Comparison of ENCODE assay signal across 14 mouse cellular contexts in the genomic region with DNA sequence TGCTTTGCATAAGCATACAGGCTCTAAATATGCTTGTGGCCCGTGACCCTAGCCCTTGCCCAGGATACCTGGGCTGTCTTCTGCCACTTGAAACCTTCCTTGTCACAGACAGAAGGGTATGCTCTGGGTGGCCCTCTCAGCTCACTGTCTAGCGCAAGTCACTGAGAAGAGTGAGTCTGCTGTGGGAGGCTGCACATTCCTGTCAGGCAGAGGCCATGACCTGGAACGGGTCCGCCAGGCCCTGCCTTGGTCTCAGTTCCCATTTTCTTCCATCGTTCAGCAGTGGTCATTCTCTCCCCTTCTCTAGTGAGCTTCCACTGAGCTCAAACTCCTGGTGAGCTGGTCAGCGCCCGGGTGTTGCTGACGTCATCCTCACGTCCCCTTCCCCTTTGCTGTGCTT. TPM values are rescaled to one million over a fixed set of nuclear protein-coding genes. Genes with fewer than 3 reads are reported as not detected.
DNase-seq lines count a peak whose midpoint lies in the region; ATAC-seq and TF ChIP-seq lines count a peak whose summit lies in the region.
"Had no signal": no experiment of that assay in that cellular context is flagged by ENCODE, and none has a peak within 500 bp of the region (broad histone marks: within the 10 kb centered on the region; RNA-seq: fewer than 3 reads in every experiment).

No protein-coding gene starts in this region.

- peaks cover 16% of the 10 kb centered on the region for H3K4me1 ChIP-seq in liver, adult 2 months (ENCODE audit: control insufficient read depth, insufficient read depth, low read length)
- H3K4me1 ChIP-seq in brown adipose tissue, adult 24 weeks (ENCODE audit: control insufficient read depth, insufficient read depth, insufficient read length, low read length), result peaks cover 29% of the 10 kb centered on the region
- H3K4me1 ChIP-seq in midbrain, embryonic 13.5 days (replicated peaks), result no peaks in the 10 kb centered on the region; the same call in 1 of the 2 replicates
- H3K4me1 ChIP-seq: neural tube, embryonic 15.5 days had no signal

- ATAC-seq in megakaryocyte, adult 5-6 weeks (ENCODE audit: poor library complexity, severe bottlenecking), result peak; percentile 61
- ATAC-seq in midbrain, embryonic 13.5 days, result no peak
- ATAC-seq: forebrain, embryonic 13.5 days had no signal

- H3K27me3 ChIP-seq in liver, adult 2 months (ENCODE audit: control insufficient read depth, insufficient read depth, low read length), result no peaks in the 10 kb centered on the region
- no peaks in the 10 kb centered on the region for H3K27me3 ChIP-seq in midbrain, embryonic 13.5 days
- H3K27me3 ChIP-seq: embryonic facial prominence, embryonic 13.5 days; forebrain, embryonic 13.5 days; heart, embryonic 13.5 days; hindbrain, embryonic 12.5 days; neural tube, embryonic 15.5 days had no signal

- 68% methylated on average over 9 of the region's 9 CpGs for WGBS in liver, adult 2 months
- WGBS in midbrain, embryonic 13.5 days, result 87% methylated on average over 9 of the region's 9 CpGs

- H3K36me3 ChIP-seq in liver, adult 2 months (ENCODE audit: control insufficient read depth, insufficient read depth, low read length), result no peaks in the 10 kb centered on the region
- peaks cover 38% of the 10 kb centered on the region for H3K36me3 ChIP-seq in midbrain, embryonic 13.5 days

- H3K4me3 ChIP-seq in liver, adult 2 months (ENCODE audit: insufficient read depth, low read depth, low read length), result no peak overlapping the region
- no peak overlapping the region for H3K4me3 ChIP-seq in brown adipose tissue, adult 24 weeks (ENCODE audit: insufficient read depth, low read depth, low read length)
- H3K4me3 ChIP-seq in midbrain, embryonic 13.5 days (replicated peaks), result no peak overlapping the region
- H3K4me3 ChIP-seq: embryonic facial prominence, embryonic 13.5 days; forebrain, embryonic 13.5 days; heart, embryonic 13.5 days; hindbrain, embryonic 12.5 days; neural tube, embryonic 15.5 days had no signal

- no peak for TF ChIP-seq CTCF in liver, adult 2 months (IDR thresholded peaks at IDR 0.05; ENCODE audit: low read depth, low read length)

- no peaks in the 10 kb centered on the region for H3K9me3 ChIP-seq in midbrain, embryonic 13.5 days
- H3K9me3 ChIP-seq: embryonic facial prominence, embryonic 13.5 days; forebrain, embryonic 13.5 days; heart, embryonic 13.5 days; hindbrain, embryonic 12.5 days; neural tube, embryonic 15.5 days had no signal

- no peaks in the 10 kb centered on the region for H3K79me2 ChIP-seq in liver, adult 2 months (ENCODE audit: control insufficient read depth, insufficient read depth, low read length)

- H3K9ac ChIP-seq in liver, adult 2 months (ENCODE audit: low read depth, low read length), result 0 out of 2 replicates have a peak overlapping the region, but pooled peaks have one; percentile 10
- no peak overlapping the region for H3K9ac ChIP-seq in midbrain, embryonic 13.5 days (replicated peaks)
- H3K9ac ChIP-seq: embryonic facial prominence, embryonic 13.5 days; forebrain, embryonic 13.5 days; heart, embryonic 13.5 days; hindbrain, embryonic 12.5 days; neural tube, embryonic 15.5 days had no signal

- no peak overlapping the region for H3K4me2 ChIP-seq in midbrain, embryonic 13.5 days (replicated peaks)
- H3K4me2 ChIP-seq: embryonic facial prominence, embryonic 13.5 days; forebrain, embryonic 13.5 days; heart, embryonic 13.5 days; hindbrain, embryonic 12.5 days; neural tube, embryonic 15.5 days had no signal

- no peak for TF ChIP-seq POLR2A in liver, adult 2 months (IDR thresholded peaks at IDR 0.05; ENCODE audit: extremely low read depth, insufficient read depth, low read length)

- DNase-seq in liver, adult 2 months (ENCODE audit: extremely low read depth, low read depth, low spot score), result no peak
- no peak for DNase-seq in liver
- DNase-seq in kidney, postnatal 14 days, result peak; percentile 42
- DNase-seq in adrenal gland, postnatal 4 days (ENCODE audit: low spot score in 2 of 2), result no peak
- DNase-seq: cerebellum, adult 11 months; gastrocnemius, postnatal 10 days had no signal

- peak overlapping the region; percentile 48 for H3K27ac ChIP-seq in liver, adult 2 months (replicated peaks; ENCODE audit: insufficient read depth, low read depth, low read length)
- peak overlapping the region; percentile 11 for H3K27ac ChIP-seq in brown adipose tissue, adult 24 weeks (replicated peaks; ENCODE audit: low read depth, low read length)
- no peak overlapping the region for H3K27ac ChIP-seq in midbrain, embryonic 13.5 days
- H3K27ac ChIP-seq: embryonic facial prominence, embryonic 13.5 days; forebrain, embryonic 13.5 days; heart, embryonic 13.5 days; hindbrain, embryonic 12.5 days; neural tube, embryonic 15.5 days had no signal

RNA-seq across cellular contexts. Expression of a gene that starts 3.0 kb away (rescaled TPM):
- total RNA-seq in liver, adult 2 months (2014; rRNA removed), result 1.0 and 2.3 TPM in 2 replicates
- 4.1 and 4.4 TPM in 2 replicates for polyA plus RNA-seq in liver, adult 2 months (2012; rRNA removed)
- 6.8 and 12.9 TPM in 2 replicates for polyA plus RNA-seq in brown adipose tissue, adult 24 weeks (2012; ENCODE audit: insufficient read depth, insufficient read length, missing spikeins)
- 0.91 and 1.8 TPM in 2 replicates for total RNA-seq in megakaryocyte, adult 5-6 weeks (2015)
- total RNA-seq in megakaryocyte, adult 5-6 weeks (2017), result 0.16 TPM in 1 of 2 replicates, not detected in the other
- polyA plus RNA-seq in midbrain, embryonic 13.5 days (2015; fragmentation: Nextera tagmentation; extraction: Ambion mirVana), result 0.67 and 0.70 TPM in 2 replicates
- total RNA-seq in adrenal gland, postnatal 4 days (2021), result 10 to 100 TPM in 1 of 2 experiments, 1 to 10 TPM in 1; 3.8 to 12.1 TPM

RNA-seq across cellular contexts. Expression of a gene that starts 10.3 kb away (rescaled TPM):
- 1,004 and 1,280 TPM in 2 replicates for total RNA-seq in liver, adult 2 months (2014; rRNA removed)
- 1,016 and 1,052 TPM in 2 replicates for polyA plus RNA-seq in liver, adult 2 months (2012; rRNA removed)
- polyA plus RNA-seq in brown adipose tissue, adult 24 weeks (2012; ENCODE audit: insufficient read depth, insufficient read length, missing spikeins), result 0.96 and 1.3 TPM in 2 replicates
- total RNA-seq in megakaryocyte, adult 5-6 weeks (2015), result not detected in 2 replicates
- total RNA-seq in megakaryocyte, adult 5-6 weeks (2017), result not detected in 2 replicates
- polyA plus RNA-seq in midbrain, embryonic 13.5 days (2015; fragmentation: Nextera tagmentation; extraction: Ambion mirVana), result not detected in 2 replicates
- total RNA-seq in adrenal gland, postnatal 4 days (2021), result 100 to 1,000 TPM in 1 of 2 experiments, 1 to 10 TPM in 1; 4.4 to 173 TPM
- polyA plus RNA-seq: embryonic facial prominence, embryonic 13.5 days; forebrain, embryonic 13.5 days had no signal

RNA-seq across cellular contexts. Expression of a gene that starts 47.6 kb away (rescaled TPM):
- total RNA-seq in liver, adult 2 months (2014; rRNA removed), result 603 and 791 TPM in 2 replicates
- 335 and 492 TPM in 2 replicates for polyA plus RNA-seq in liver, adult 2 months (2012; rRNA removed)
- 0.55 TPM in 1 of 2 replicates, not detected in the other for polyA plus RNA-seq in brown adipose tissue, adult 24 weeks (2012; ENCODE audit: insufficient read depth, insufficient read length, missing spikeins)
- not detected in 2 replicates for total RNA-seq in megakaryocyte, adult 5-6 weeks (2015)
- total RNA-seq in megakaryocyte, adult 5-6 weeks (2017), result not detected in 2 replicates
- 0.21 and 0.42 TPM in 2 replicates for polyA plus RNA-seq in midbrain, embryonic 13.5 days (2015; fragmentation: Nextera tagmentation; extraction: Ambion mirVana)
- 100 to 1,000 TPM in 1 of 2 experiments, 1 to 10 TPM in 1; 4.4 to 139 TPM for total RNA-seq in adrenal gland, postnatal 4 days (2021)
- polyA plus RNA-seq: embryonic facial prominence, embryonic 13.5 days had no signal

RNA-seq across cellular contexts. Expression of a gene that starts 50.6 kb away (rescaled TPM):
- 3.7 and 4.1 TPM in 2 replicates for total RNA-seq in liver, adult 2 months (2014; rRNA removed)
- polyA plus RNA-seq in liver, adult 2 months (2012; rRNA removed), result 7.5 and 8.2 TPM in 2 replicates
- 37.1 and 40.5 TPM in 2 replicates for polyA plus RNA-seq in brown adipose tissue, adult 24 weeks (2012; ENCODE audit: insufficient read depth, insufficient read length, missing spikeins)
- total RNA-seq in megakaryocyte, adult 5-6 weeks (2015), result 7.9 and 9.0 TPM in 2 replicates
- total RNA-seq in megakaryocyte, adult 5-6 weeks (2017), result 12.0 and 12.2 TPM in 2 replicates
- 18.2 and 18.9 TPM in 2 replicates for polyA plus RNA-seq in midbrain, embryonic 13.5 days (2015; fragmentation: Nextera tagmentation; extraction: Ambion mirVana)
- 10 to 100 TPM; 22.2 to 24.4 TPM for total RNA-seq in adrenal gland, postnatal 4 days (2021)

Comparison
In these comparisons a context has a peak if more than half of its experiments do, and no peak if none do; other contexts are left out.
1. RNA of a gene that starts 47.6 kb away (total RNA-seq): 603 to 791 TPM in liver, adult 2 months and 4.4 to 139 TPM in adrenal gland, postnatal 4 days; not detected in megakaryocyte, adult 5-6 weeks; every median in the first group is over 4 times any median in the second.